Mouse (Mus musculus) C2C12 (cell line): ENCODE data around the gene Stk11. TPM values are rescaled to one million over a fixed set of nuclear protein-coding genes. Genes with fewer than 3 reads are reported as not detected.
A peak's percentile ranks its signal among the peaks of the same experiment; 100 is the strongest.

Experiments used
- H3K27me3 ChIP-seq: one replicate; pipeline ENCODE4 v1.6.1; 2011; ENCODE audit not compliant: control insufficient read depth, insufficient read depth, insufficient read length
- H3K36me3 ChIP-seq: one replicate; pipeline ENCODE4 v1.6.1; 2011; ENCODE audit not compliant: control insufficient read depth, insufficient read depth
- H3K4me3 ChIP-seq: one replicate; pipeline ENCODE4 v1.5.1; 2011; ENCODE audit warnings: mild to moderate bottlenecking, control low read depth; ENCODE audit not compliant: poor library complexity, insufficient read depth, severe bottlenecking
- H3K79me2 ChIP-seq: one replicate; pipeline ENCODE4 v1.6.1; 2011; ENCODE audit not compliant: control insufficient read depth, insufficient read depth
- H3K79me3 ChIP-seq: one replicate; pipeline ENCODE4 v1.6.1; 2011; ENCODE audit warnings: low read depth, control low read depth
- H3ac ChIP-seq: one replicate; pipeline ENCODE3; 2011; ENCODE audit warnings: low read depth; ENCODE audit not compliant: control insufficient read depth, insufficient read length
- CEBPB ChIP-seq: IDR thresholded peaks from one replicate; pipeline ENCODE4 v1.6.1; 2011; ENCODE audit warnings: low read depth, mild to moderate bottlenecking, control low read depth, moderate library complexity
- CTCF ChIP-seq: IDR thresholded peaks from one replicate; pipeline ENCODE4 v1.5.1; 2011; ENCODE audit not compliant: control insufficient read depth, insufficient read depth, insufficient read length
- FOSL1 ChIP-seq: IDR thresholded peaks from one replicate; pipeline ENCODE4 v1.8.0; 2011; ENCODE audit warnings: mild to moderate bottlenecking, low read length; ENCODE audit not compliant: poor library complexity, insufficient read depth, severe bottlenecking
- MAX ChIP-seq: IDR thresholded peaks from one replicate; pipeline ENCODE4 v1.6.1; 2011; ENCODE audit warnings: mild to moderate bottlenecking, control low read depth
- MYOD1 ChIP-seq: IDR thresholded peaks from one replicate; pipeline ENCODE4 v1.6.1; 2011; ENCODE audit warnings: low read depth; ENCODE audit not compliant: control insufficient read depth, insufficient read length
- MYOG ChIP-seq: IDR thresholded peaks from one replicate; pipeline ENCODE4 v1.6.1; 2011; ENCODE audit not compliant: control insufficient read depth, insufficient read length; ENCODE audit errors: extremely low read depth
- USF1 ChIP-seq: IDR thresholded peaks from one replicate; pipeline ENCODE4 v1.6.1; 2011; ENCODE audit warnings: low read depth, mild to moderate bottlenecking, control low read depth, moderate library complexity
- polyA plus RNA-seq: library from polyadenylated mRNA; unstranded; fragments of >200 nt; fragmentation: generic; extraction: Trizol; gene quantifications from one replicate; pipeline ENCODE4 v1.2.1, GENCODE M21; 2012; ENCODE audit warnings: missing spikeins

Gene Stk11
- polyA plus RNA-seq, 1 experiment = 106 TPM

- Histone ChIP-seq H3K79me2 (peaks cover 31% of the 10 kb centered on the region), H3ac (peak overlapping the region; percentile 6), H3K36me3 (peaks cover 29% of the 10 kb centered on the region), H3K4me3 (no peak overlapping the region), H3K27me3 (no peaks in the 10 kb centered on the region), H3K79me3 (peaks cover 7% of the 10 kb centered on the region)
- TF ChIP-seq MYOG (no peak), CEBPB (no peak), MAX (peak; percentile 63), FOSL1 (no peak)
Observed at GRCm38 (mm10) chr10:80072623-80073489, 42.7 kb upstream of the Stk11 start.

GRCm38 (mm10) chr10:80074813-80075601 is 40.6 kb upstream of the Stk11 start:
- Histone ChIP-seq H3K4me3 (peak overlapping the region; percentile 19), H3K79me2 (peaks cover 25% of the 10 kb centered on the region), H3ac (peak overlapping the region; percentile 49), H3K36me3 (peaks cover 32% of the 10 kb centered on the region), H3K79me3 (peaks cover 7% of the 10 kb centered on the region), H3K27me3 (no peaks in the 10 kb centered on the region)
- peak; percentile 41 for TF ChIP-seq CTCF
- TF ChIP-seq MYOG = no peak

- peaks cover 7% of the 10 kb centered on the region for H3K79me3 ChIP-seq
- peaks cover 41% of the 10 kb centered on the region for H3K36me3 ChIP-seq
- TF ChIP-seq FOSL1 (no peak), MAX (no peak), CEBPB (no peak), USF1 (no peak), CTCF (no peak), MYOD1 (no peak), MYOG (no peak)
- H3ac ChIP-seq = peak overlapping the region; percentile 21
- H3K79me2 ChIP-seq = peaks cover 23% of the 10 kb centered on the region
- no peak overlapping the region for H3K4me3 ChIP-seq
- no peaks in the 10 kb centered on the region for H3K27me3 ChIP-seq
Observed at GRCm38 (mm10) chr10:80075924-80076323, 39.7 kb upstream of the Stk11 start.

GRCm38 (mm10) chr10:80076386-80076785 is 39.2 kb upstream of the Stk11 start:
- H3K4me3 ChIP-seq = no peak overlapping the region
- peaks cover 23% of the 10 kb centered on the region for H3K79me2 ChIP-seq
- no peak overlapping the region for H3ac ChIP-seq
- H3K79me3 ChIP-seq = peaks cover 7% of the 10 kb centered on the region
- TF ChIP-seq MAX (no peak), FOSL1 (no peak), USF1 (no peak), MYOG (no peak), CEBPB (no peak), MYOD1 (no peak), CTCF (no peak)
- peaks cover 46% of the 10 kb centered on the region for H3K36me3 ChIP-seq
- H3K27me3 ChIP-seq = no peaks in the 10 kb centered on the region

- no peaks in the 10 kb centered on the region for H3K27me3 ChIP-seq
- peaks cover 49% of the 10 kb centered on the region for H3K36me3 ChIP-seq
- H3K79me2 ChIP-seq = peaks cover 17% of the 10 kb centered on the region
- TF ChIP-seq MAX = no peak
- no peak for TF ChIP-seq FOSL1
- no peak overlapping the region for H3ac ChIP-seq
- peaks cover 7% of the 10 kb centered on the region for H3K79me3 ChIP-seq
- H3K4me3 ChIP-seq = no peak overlapping the region
Observed at GRCm38 (mm10) chr10:80077312-80077711, 38.3 kb upstream of the Stk11 start.
